Mouse (Mus musculus): ENCODE results near the gene Ccdc71l.
A peak's percentile ranks its signal among the peaks of the same experiment; 100 is the strongest.

The Ccdc71l gene

GRCm38 (mm10) chr12:32378528-32379295, at the start of gene Ccdc71l:
Ccdc71l (plus strand) TSS chr12:32378704.
- peak; percentile 63 to 77 for DNase-seq (ENCODE audit: low spot score in 2 of 2)

GRCm38 (mm10) chr12:32339078-32339477, 39.4 kb upstream of the Ccdc71l start:
- no peak for DNase-seq (ENCODE audit: low spot score in 2 of 2)

GRCm38 (mm10) chr12:32343487-32343886, 35.0 kb upstream of the Ccdc71l start:
- DNase-seq (ENCODE audit: low spot score in 2 of 2), result no peak

- no peak for DNase-seq (ENCODE audit: low spot score in 2 of 2)
Observed at GRCm38 (mm10) chr12:32346121-32346520, 32.4 kb upstream of the Ccdc71l start.

- no peak for DNase-seq (ENCODE audit: low spot score in 2 of 2)
Observed at GRCm38 (mm10) chr12:32348493-32348892, 30.0 kb upstream of the Ccdc71l start.

GRCm38 (mm10) chr12:32351874-32352273, 26.6 kb upstream of the Ccdc71l start:
- no peak for DNase-seq (ENCODE audit: low spot score in 2 of 2)

GRCm38 (mm10) chr12:32379296-32379725, 807 bp downstream of the Ccdc71l start:
- DNase-seq (ENCODE audit: low spot score in 2 of 2), result peak; percentile 81 to 82

GRCm38 (mm10) chr12:32379731-32380130, 1.2 kb downstream of the Ccdc71l start:
- DNase-seq (ENCODE audit: low spot score in 2 of 2), result no peak

- DNase-seq (ENCODE audit: low spot score in 2 of 2), result no peak
Observed at GRCm38 (mm10) chr12:32380457-32380856, 2.0 kb downstream of the Ccdc71l start.

GRCm38 (mm10) chr12:32381011-32381410, 2.5 kb downstream of the Ccdc71l start:
- DNase-seq (ENCODE audit: low spot score in 2 of 2), result no peak

- DNase-seq (ENCODE audit: low spot score in 2 of 2), result no peak
Observed at GRCm38 (mm10) chr12:32419537-32419936, 41.0 kb downstream of the Ccdc71l start.

GRCm38 (mm10) chr12:32427832-32428231, 49.3 kb downstream of the Ccdc71l start:
- no peak for DNase-seq (ENCODE audit: low spot score in 2 of 2)

- no peak for DNase-seq (ENCODE audit: low spot score in 2 of 2)
Observed at GRCm38 (mm10) chr12:32431004-32431403, 52.5 kb downstream of the Ccdc71l start.
